Mouse (Mus musculus) layer of hippocampus, postnatal 14 days (tissue): ENCODE results near the gene Shoc2. TPM values are rescaled to one million over a fixed set of nuclear protein-coding genes. Genes with fewer than 3 reads are reported as not detected.
"Not testable (repeated sequence)": the region's sequence is repeated elsewhere in the genome, so short reads cannot be mapped to it uniquely, and the experiment has no call there.

ENCODE experiments used
- DNase-seq, 2 experiments: peaks; one replicate each; pipeline ENCODE4 v3.0.0; 2021 to 2022; ENCODE audit warnings: low spot score in 2 of 2, mixed read lengths in 1 of 2
- total RNA-seq, 2 experiments: library from RNA; stranded (reverse); gene quantifications; 2 replicates each; pipeline ENCODE4 v1.2.3; 2021

Gene Shoc2
- total RNA-seq, 2 experiments from 2014 or later, result 45.6 to 46.8 TPM

GRCm38 (mm10) chr19:53926705-53927104 is 17.4 kb upstream of the Shoc2 start:
- no peak for DNase-seq

GRCm38 (mm10) chr19:53929218-53929617 is 14.9 kb upstream of the Shoc2 start:
- no peak for DNase-seq

GRCm38 (mm10) chr19:53933050-53933449 is 11.1 kb upstream of the Shoc2 start:
- DNase-seq, result no peak

- DNase-seq, result no peak
Measured at GRCm38 (mm10) chr19:53934046-53934445, 10.1 kb upstream of the Shoc2 start.

- DNase-seq, result no peak
Measured at GRCm38 (mm10) chr19:53939467-53939866, 4.6 kb upstream of the Shoc2 start.

- peak in 1 of 2 experiments; percentile 55 for DNase-seq
Measured at GRCm38 (mm10) chr19:53941139-53941538, 3.0 kb upstream of the Shoc2 start.

- no peak for DNase-seq
Measured at GRCm38 (mm10) chr19:53942342-53942741, 1.8 kb upstream of the Shoc2 start.

GRCm38 (mm10) chr19:53944786-53945169 is 672 bp downstream of the Shoc2 start:
- DNase-seq, result no peak

GRCm38 (mm10) chr19:53945171-53946042 is 1.3 kb downstream of the Shoc2 start:
- DNase-seq, result no peak

GRCm38 (mm10) chr19:53957513-53957912 is 13.4 kb downstream of the Shoc2 start:
- DNase-seq, result no peak

- DNase-seq, result no peak
Measured at GRCm38 (mm10) chr19:53962511-53962910, 18.4 kb downstream of the Shoc2 start.

GRCm38 (mm10) chr19:53964347-53964746 is 20.2 kb downstream of the Shoc2 start:
- DNase-seq, result not testable (repeated sequence)

GRCm38 (mm10) chr19:53964910-53965633 is 21.0 kb downstream of the Shoc2 start:
- DNase-seq, result no peak

- no peak for DNase-seq
Measured at GRCm38 (mm10) chr19:53969226-53969625, 25.1 kb downstream of the Shoc2 start.

GRCm38 (mm10) chr19:53971938-53972337 is 27.8 kb downstream of the Shoc2 start:
- DNase-seq, result no peak

- DNase-seq, result no peak
Measured at GRCm38 (mm10) chr19:53973656-53974055, 29.6 kb downstream of the Shoc2 start.

- DNase-seq, result no peak
Measured at GRCm38 (mm10) chr19:53982041-53982440, 37.9 kb downstream of the Shoc2 start.

GRCm38 (mm10) chr19:53983336-53983735 is 39.2 kb downstream of the Shoc2 start:
- DNase-seq, result no peak

- no peak for DNase-seq
Measured at GRCm38 (mm10) chr19:53984628-53985027, 40.5 kb downstream of the Shoc2 start.

GRCm38 (mm10) chr19:53990538-53990937 is 46.4 kb downstream of the Shoc2 start:
- no peak for DNase-seq

GRCm38 (mm10) chr19:53993860-53994259 is 49.8 kb downstream of the Shoc2 start:
- DNase-seq, result no peak

- DNase-seq, result no peak
Measured at GRCm38 (mm10) chr19:53994276-53994675, 50.2 kb downstream of the Shoc2 start.
